Mouse (Mus musculus) olfactory bulb, adult 2 months (tissue): ENCODE measurements around the gene Fbxw10.

Experiments used
- CTCF ChIP-seq: fragments of 200-500 bp; IDR thresholded peaks from 2 replicates; pipeline ENCODE4 v1.5.1; 2012; ENCODE audit warnings: low read depth, mild to moderate bottlenecking, low read length, moderate library complexity; ENCODE audit not compliant: insufficient read depth
- POLR2A ChIP-seq: fragments of 200-500 bp; IDR thresholded peaks from 2 replicates; pipeline ENCODE4 v1.6.1; 2012; ENCODE audit warnings: mild to moderate bottlenecking, low read depth, low read length, moderate library complexity; ENCODE audit not compliant: insufficient read depth

DNA sequence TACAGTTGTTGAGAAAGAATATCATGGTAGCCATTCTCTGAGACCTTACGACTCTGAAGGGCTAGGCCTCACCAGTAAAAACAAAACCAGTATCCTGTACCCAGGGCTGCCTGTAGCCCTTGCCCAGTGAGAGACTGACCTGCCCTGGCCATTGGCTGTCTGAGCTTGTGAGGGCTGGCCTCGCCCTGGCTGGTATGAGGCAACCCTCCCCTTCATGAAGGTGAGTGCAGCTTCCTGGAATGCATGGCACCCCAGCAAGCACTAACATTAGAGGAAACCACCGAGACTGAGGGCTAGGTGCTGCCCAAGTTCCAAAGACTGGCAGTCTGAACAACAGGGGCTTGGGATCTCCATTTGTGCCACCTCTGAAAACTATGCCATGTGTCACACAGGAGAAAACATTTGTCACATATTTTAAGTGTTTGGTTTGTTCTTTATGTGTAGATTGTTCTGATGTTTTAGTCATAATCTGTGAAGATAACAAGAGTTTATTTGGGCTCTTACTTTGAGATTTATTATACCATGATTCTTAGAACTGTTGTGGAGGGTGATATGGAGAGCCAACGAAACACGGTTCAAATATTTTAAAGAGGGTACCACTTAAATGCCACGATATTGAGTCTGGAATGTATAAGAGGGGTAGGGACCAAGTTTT, 32.8 kb upstream of the Fbxw10 start:
- TF ChIP-seq CTCF (no peak), POLR2A (no peak)
